Mouse (Mus musculus) CD4-positive, CD25-positive, alpha-beta regulatory T cell, adult 2 months (primary cell): ENCODE data around the gene Rcan2.

ENCODE experiments used
- DNase-seq: peaks from one replicate; pipeline ENCODE4 v3.0.0-alpha.2; 2012; ENCODE audit warnings: low read depth, low spot score

Rcan2 gene

DNA sequence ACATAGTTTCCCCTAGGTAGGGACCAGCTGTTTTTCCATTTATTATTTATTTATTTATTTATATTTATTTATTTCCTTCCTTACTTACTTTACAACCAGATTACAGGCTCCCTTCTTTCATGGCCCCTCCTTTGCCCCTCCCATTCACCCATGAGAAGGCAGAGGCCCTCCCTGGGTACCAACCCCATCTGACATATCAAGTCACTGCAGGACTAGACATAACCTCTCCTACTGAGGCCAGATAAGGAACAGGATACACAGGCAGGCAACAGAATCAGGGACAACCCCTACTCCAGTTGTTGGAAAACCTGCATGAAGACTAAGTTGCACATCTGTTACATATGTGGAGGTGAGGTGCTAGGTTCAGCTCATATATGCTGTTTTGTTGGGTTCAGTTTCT lies 105.6 kb downstream of the Rcan2 start:
- DNase-seq, result no peak

DNA sequence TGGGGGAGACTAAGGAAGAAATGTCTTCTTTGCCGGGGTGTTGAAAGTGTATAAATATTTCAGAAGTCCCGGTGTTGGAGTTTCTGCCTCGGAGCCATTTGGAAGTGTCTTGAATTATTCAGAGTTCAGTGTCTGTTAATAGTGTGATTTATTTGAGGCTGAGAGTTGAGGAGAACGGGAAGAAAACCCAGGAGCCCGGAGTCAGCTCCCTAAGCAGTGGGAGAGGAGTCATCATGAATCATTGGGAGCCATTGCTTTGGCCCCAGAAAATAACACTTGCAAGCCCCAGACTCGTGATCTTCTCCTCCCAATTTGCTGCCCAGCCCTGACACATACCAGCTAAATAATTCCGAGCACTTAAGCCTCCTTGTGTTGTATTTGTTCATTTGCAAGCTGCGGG lies 115.0 kb downstream of the Rcan2 start:
- no peak for DNase-seq

DNA sequence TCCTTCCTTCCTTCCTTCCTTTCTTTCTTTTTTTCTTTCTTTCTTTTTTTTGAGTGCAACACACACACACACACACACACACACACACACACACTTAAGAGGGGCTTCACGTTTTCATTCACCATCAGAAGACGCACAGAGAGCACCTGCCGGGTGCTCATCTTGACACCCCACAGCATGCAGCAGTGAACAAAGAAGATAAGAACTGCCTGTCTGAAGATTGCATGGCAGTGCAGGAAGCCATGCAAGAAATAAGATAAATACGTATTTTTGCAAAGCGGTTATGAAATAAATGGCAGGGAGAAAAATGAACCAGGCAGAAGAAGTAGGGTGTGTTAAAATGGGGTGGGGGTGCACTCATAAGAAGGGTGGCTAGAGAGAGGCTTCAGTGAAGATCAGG lies 116.0 kb downstream of the Rcan2 start:
- DNase-seq, result no peak

DNA sequence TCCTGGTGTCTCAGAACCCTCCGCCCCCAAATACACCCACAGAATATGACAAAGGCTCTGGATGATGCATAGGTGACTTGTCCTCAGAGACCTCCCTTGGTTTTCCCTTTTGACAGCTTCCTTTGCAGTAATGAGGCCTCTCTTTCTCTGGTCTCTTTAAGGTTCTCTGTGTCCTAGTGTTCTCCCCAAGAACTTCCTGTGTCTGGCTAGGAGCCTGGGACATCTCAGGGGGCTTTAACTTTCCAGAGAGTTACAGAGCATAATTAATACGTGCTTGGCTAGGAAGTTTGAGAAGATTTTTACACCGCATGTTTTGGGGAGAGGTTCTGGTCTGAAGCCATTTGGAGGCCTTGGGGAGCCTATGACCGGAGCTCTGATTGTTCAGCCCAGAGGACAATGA lies 128.7 kb downstream of the Rcan2 start:
- DNase-seq, result no peak

DNA sequence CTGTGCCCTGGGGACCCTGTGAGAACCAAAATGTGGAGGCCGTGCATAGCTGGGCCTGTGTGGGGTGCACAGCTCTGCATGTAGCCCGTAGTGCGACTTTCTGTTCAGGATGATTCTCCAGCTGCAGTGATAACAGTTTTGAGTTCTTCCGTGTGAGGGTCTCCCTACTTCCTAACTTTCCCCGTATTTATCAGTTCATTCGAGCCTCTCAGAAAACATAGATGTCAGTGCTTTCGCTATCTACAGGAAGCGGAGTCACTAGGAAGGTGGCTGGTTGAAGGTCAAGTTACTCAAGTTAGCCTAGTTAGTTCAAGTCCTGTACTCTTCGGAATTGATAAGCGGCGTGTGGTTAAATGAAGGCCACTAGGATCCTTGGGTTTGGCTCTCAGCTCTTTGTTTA lies 130.6 kb downstream of the Rcan2 start:
- DNase-seq, result no peak

DNA sequence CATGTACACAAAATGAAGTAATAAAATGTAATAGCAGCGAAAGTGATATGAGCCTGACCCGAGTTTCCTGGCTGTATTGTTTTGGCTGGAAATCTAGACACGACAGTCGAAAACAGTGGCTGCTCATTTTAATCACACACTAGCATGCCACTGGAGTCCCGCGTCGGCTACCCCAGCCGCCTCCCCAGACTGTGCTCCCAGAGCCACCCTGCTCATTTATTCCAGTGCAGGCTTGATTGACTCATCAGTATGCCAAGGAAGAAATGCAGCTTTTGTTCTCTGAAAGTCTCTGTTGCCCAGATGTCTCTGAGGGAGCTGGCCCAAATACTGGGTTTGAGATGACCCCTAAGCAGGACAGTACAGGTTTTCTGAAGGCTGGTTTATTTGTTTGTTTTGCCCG lies 132.9 kb downstream of the Rcan2 start:
- no peak for DNase-seq

DNA sequence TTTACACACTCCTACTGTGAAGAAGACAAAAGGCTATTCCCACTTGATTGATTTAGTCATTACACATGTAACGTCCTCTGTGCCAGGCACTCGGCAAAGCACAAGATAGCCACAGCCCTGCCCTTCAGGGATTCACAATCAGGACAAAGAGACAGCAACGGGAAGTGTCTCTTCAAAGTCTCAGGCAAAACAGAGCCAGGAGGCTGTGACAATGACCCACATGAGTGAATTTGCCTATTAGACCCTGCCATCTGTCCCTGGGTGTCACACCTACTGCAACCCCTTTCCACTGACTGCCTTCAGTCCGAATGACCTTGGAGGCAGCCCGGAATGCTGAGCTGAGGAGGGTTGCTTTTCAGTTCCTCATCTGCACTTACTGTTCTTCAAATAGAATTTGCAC lies 151.1 kb downstream of the Rcan2 start:
- DNase-seq, result no peak

DNA sequence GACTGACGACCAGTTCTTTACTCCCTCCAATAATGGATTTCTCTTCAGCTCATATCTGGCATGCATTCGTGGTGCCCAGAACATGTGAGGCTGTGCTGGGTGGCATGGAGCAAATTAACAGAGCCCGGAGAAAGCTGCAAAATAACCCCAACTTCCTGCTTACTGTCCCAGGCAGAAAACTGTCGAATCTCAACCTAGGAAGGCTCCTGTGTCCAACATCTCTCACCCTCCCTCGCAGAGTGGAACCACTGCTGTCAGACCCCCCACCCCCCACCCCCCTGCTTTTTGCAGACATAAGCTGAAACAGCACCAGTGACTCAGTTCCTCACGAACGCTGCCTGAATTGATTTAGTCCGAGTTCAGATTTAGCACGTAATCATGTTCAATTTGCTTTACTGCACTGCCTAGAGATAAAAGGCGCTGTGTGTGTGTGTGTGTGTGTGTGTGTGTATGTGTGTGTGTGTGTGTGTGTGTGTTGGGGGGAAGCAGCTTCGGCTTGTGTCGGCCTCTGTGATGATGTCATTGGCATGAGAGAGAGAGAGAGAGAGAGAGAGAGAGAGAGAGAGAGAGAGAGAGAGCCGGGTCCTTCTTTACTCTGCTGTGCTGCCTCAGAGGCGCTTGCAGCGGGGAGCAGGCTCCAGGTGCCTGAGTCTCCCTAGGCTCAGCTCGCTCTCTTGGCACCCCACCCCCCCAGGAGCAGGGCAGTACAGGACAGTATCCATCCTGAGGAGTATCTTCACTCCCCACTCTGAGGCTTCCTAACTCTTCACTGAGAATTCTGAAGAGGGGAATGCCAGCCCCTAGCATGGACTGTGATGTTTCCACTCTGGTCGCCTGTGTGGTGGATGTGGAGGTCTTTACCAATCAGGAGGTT lies 151.7 kb downstream of the Rcan2 start:
- DNase-seq, result no peak

DNA sequence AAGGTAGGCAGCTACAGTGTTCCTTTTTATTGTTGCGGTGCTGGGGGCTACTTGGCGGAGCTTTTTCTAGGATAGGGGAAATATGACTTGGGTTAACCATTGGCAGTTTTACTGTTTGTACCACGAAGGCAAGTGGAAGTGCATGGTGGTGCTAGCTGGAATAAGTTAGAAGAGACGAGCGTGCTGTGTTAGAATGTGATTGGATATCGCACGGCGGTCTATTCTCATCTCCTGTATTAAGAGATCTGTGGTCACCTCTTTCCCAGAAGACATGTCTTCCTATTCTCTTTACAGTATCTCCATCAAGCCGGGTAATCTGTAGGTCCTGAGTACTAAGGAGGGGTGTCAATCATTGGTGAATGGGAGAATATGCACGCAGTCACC lies 152.4 kb downstream of the Rcan2 start:
- no peak for DNase-seq

DNA sequence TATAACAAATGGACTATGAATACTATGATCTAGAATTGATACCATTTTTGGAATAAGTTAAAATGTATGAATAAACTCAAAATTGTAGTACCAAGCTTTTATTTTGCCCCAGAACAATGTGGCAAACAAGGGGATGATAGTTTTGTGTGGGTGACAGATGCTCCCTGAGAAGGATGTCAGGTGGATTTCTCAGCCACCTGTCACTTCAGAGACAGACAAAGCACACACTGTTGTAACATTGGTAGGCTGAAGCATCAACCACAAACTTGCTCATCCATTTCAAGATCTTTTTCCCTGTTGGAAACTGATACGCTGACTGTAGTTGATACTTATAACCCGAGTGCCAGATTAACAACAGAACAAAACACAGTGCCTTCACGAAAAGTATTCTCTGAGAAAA lies 158.6 kb downstream of the Rcan2 start:
- no peak for DNase-seq

DNA sequence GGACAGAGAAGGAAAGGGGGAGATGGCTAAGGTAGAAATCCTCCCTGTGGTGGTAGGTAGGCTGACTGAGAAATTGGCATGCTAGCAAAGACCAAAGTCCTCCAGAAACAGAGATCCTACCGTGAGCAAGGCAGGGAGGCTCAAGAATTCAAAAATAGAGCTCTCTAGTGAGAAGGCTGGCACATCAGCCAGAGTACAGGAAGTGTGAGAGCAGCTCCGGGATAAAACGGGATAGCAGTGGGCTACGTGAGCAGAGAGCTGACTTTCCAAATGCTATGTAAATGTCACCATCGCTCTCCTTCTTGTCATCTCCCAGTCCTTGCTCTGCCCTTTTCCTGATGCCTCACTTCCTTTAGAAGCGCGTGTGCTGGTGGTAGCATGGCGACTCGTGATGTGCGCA lies 168.8 kb downstream of the Rcan2 start:
- no peak for DNase-seq

DNA sequence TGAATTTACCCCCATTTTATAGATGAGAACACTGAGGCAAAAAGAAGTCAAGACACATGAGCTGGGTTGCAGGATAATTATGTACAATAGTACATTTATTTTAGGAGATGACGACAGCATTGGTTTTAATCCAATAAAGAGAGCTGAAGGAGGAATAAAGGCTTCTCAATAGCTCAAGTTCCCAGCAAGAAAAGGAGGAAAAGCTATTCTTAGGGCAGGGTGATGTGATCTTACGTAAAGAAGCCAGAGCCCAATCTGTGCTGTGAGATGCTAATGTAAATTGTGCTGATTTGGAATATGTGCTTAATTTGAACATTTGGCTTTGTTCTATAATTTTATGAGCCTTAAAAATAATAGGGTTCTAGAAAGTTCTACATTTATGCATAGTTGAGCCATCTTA lies 176.4 kb downstream of the Rcan2 start:
- no peak for DNase-seq

DNA sequence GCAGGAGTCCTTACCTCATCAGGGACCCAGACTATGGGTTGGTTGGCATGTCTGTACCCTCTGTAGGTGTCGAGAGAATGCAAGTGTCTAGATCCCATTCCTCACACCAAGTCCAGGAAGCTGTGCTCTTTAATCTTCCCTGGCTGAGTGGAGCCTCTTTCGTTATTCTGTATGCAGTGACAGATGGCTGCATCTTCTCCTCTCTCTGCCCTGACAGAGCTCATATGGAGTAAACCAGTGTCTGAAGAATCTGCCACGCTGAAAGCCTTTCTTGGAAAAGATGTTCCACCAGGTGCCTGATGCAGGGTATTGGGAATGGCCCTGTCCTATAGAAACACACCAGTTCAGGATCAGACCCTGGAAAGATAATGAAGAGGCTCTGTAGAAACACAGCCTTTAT lies 178.8 kb downstream of the Rcan2 start:
- DNase-seq, result no peak

DNA sequence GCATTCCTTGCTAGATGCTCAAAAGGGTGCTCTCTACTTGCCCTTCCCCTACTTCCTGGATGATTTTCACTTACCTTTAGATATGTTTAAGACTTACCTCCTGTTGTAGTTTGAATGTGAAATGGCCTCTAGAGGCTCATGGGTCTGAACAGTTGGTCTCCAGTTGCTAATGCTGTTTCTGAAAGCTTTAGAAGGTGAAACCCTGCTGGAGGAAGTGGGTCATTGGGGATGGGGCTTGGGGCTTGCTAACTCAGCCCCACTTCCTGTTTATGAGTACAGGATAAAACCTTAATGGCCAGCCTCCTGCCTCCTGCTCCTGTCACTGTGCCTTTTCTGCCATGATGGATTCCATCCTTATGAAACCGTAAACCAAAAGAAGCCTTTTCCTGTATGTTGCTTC lies 181.4 kb downstream of the Rcan2 start:
- DNase-seq, result no peak

DNA sequence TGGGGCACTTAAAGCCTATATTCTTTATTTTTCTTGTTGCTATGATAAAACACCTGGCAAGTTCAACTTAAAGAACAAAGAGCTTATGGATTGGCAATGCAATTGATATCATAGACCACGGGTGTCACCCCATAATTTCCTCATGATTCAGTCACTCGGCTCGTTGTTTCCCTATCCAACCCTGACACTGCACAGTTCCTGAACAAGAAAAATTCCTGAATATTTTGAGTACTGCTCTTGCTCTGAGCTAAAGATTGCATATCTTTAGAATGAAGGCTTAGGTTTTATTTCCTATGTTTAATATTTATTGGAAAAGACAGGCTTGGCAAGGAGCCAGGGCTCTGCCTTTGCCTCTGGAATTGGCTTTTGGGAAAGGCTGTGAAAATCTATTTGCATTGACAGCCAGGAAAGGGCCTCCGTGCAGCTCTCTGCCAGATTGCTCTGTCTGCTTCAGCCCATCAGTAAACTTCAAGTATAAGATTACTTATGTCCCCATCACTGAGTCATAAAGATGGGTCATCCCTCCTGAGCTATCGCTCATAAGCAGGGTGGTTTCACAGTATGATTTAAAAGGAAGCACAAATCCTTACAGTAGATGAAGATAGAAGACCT lies 188.3 kb downstream of the Rcan2 start:
- no peak for DNase-seq

DNA sequence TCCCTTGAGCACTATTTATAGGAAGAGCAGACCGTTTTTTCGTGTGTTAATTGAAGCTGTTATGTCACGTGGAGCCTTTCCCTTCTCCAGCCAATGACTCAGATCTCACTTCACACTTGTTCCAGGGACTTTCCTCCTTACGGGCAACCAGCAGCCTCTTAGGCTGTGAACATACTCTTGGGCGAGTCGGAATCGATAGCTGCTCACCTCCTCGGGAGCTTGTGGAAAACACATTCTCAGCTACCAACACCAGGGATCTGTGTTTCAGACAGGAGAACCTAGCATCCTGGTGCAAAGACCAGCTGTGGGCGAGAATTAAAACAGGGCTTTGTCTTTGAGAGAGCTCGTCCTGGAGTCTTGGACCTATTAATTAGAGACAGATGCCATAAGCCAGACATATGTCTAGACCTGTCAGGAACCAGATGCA lies 189.8 kb downstream of the Rcan2 start:
- no peak for DNase-seq

DNA sequence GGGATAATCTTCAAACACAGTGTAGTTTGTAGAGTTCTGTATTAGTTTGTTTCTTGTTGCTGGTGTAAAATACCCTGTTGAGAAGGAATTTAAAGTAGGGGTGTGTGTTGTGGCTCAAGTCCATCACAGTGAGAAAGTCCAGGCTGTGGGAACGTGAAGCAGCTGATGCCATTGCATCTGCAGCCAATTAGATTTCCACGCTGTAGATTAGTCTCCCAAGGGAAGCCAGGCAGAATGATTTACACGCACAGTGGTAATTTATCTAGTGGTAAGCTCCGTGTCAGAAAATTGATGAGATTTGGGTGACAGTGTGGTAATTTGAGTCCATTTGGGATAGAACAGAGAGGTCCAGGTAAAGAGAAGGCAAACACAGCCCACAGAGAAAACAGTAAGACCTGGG lies 192.9 kb downstream of the Rcan2 start:
- DNase-seq, result no peak

DNA sequence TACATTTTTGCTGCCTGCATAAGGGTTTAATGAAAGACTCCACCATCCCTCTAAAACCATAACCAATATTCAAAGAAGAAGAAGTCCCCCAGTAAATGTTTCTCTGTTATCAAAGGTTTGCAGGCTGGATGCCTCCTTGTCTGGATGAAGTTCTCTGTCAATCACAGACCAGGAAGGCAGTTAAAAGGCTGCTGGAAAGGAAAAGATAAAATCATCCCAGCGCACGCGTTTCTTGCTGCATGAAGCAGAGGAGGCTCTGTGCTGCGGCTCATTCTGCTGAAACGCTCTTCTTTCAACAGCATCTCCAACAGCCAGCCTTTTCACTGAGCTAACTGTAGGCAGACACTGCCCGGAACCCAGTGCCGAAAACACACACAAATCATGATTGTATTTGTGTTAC lies 196.4 kb downstream of the Rcan2 start:
- no peak for DNase-seq

DNA sequence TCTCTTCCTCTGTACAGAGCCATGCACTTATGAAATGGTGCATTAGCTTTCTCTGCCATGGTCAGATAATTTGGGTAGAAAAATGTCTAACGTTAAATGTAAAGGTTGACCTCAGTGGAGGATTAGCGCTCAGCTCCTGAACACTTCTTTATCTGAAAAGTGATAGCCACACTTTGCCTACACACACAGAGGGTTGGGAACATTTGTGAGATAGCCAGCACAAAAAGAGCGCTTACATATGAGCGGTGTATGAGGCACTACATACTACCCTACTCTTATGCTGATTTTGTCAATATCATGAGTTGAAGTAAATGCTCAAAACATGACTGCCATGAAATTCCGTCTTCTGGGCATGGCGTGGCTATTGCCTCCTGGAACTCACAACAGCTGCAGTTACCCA lies 196.9 kb downstream of the Rcan2 start:
- DNase-seq, result no peak

DNA sequence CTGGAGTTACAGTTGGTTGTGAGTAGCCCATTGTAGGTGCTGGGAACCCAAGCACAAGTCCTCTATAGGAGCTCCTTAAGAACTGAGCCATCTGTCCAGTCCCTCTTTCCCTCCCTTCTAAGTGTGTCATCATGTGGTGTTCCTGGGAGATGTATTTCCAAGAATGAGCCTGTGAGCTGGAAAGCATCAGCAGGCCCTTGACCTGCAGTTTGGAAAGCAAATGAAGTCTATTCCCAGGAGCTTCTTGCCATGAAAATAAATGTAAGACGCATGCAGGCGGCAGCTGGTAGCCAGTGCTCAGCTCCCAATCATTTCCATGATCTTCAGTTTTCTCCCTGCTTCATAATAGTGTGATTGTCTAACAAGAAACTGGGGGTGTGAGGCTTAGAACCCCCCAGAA lies 203.2 kb downstream of the Rcan2 start:
- DNase-seq, result no peak

DNA sequence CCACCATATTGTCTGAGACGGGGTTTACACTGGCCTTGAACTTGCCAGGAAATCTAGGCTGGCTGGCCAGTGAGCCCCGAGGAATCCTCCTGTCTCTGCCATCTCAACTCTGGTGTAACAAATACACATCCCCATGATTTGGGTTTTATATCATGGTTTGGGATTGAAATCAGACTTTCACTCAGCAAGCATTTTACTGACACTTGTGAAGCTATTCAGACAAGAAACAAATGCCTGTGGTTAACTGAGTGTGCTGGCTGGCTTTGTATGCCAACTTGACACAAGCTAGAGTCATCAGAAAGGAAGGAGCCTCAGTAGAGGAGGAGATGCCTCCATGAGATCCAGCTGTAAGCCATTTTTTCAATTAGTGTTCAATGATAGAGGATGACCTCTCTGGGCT lies 206.3 kb downstream of the Rcan2 start:
- DNase-seq, result no peak

DNA sequence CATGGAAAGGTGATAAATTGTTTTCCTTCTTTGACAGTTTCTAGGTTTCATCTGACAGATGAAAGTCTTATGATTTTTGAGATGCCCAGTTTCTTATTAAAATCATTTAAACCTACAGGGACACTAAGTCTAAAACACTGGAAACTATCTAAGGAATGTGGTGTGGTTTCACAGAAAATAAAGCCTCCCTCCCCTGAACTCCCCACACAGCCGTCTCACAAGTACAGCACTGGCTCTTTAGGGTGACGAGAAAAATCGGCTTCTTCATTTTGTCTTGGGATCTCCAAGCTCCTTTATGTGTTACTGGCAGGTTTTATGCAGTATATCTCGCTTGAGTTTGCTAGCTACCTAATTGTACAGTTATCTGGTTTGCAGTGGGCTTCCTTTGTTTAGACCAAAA lies 210.8 kb downstream of the Rcan2 start:
- DNase-seq, result no peak

DNA sequence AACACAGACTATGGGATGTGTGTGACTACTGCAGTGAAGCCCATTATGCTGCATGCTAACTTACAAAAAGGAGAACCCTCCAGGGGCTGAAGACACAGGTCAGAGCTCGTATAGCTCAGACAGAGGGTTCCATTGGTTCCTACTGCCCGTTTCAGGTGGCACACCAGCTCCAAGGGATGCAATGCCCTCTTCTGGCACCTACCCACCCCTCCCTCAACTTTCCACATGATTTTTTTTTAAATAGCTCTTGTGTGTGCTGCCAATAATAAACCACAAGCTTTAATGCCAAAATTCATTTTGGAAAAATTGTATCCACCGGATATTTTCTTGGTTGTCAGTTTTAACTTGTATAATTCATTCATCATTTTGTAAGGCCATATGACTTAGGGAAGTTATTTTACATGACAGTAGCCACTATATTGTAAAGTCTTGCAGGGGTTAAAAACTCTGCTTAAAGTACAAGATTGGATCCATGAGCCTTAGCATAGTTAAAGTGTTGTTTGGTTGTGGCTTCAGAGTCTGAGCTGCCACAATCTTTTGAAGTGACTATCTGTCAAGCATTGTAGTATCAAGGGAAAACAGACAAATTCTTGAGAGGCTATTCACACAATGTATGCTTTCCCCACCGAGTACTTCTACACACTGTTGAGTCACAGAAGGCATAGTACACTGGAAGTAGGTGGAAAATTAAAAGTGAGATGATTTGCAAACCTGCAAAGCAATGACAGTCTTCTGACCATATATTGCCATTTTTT lies 212.8 kb downstream of the Rcan2 start:
- DNase-seq, result no peak
